Mouse (Mus musculus): Measurements from ENCODE around the gene Prl3a1.

The Prl3a1 gene

DNA sequence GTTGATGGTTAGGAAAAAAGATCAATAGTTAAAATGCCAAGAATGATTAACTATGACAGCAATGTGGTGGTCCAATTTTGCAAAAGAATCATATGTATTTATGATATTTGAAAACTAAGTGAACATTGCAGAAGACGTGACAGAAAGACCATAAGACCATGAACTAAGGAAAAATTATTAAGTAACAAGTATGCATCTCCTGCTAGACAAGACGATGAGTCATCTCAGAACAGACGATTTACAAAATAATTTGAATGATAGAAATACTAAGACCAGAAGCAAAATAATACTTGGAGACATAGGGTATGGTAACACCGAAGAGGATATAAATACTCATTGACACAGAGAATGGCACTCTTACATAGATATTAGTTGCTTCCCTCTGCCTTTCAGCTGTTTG lies at the start of gene Prl3a1:
Gene Prl3a1, plus strand, starts transcription at position 301 of the 400 bp plus-strand sequence.
- DNase-seq (ENCODE audit: low read depth in 1 of 2, low spot score in 2 of 2): no peak

DNA sequence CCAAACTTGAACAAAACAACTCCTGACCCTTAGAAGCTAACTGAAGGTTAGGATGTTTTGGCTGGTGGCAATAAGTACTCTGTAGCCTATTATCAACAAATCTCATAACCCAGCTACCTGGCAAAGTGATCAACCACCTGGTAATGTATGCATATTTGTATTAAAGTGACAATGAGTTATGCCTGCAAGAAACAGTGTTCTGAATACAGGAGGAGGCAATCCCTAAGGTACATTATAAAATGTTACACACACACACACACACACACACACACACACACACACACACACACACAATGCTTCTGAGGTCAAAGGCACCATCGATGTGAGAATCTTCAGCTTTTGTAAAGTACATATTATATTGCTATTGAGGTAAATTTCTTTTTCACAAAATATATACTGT lies 17.7 kb upstream of the Prl3a1 start, which contains the start of gene Prl3b1:
Gene Prl3b1, plus strand, starts transcription at position 301 of the 400 bp plus-strand sequence.
- no peak for DNase-seq (ENCODE audit: low read depth in 1 of 2, low spot score in 2 of 2)

DNA sequence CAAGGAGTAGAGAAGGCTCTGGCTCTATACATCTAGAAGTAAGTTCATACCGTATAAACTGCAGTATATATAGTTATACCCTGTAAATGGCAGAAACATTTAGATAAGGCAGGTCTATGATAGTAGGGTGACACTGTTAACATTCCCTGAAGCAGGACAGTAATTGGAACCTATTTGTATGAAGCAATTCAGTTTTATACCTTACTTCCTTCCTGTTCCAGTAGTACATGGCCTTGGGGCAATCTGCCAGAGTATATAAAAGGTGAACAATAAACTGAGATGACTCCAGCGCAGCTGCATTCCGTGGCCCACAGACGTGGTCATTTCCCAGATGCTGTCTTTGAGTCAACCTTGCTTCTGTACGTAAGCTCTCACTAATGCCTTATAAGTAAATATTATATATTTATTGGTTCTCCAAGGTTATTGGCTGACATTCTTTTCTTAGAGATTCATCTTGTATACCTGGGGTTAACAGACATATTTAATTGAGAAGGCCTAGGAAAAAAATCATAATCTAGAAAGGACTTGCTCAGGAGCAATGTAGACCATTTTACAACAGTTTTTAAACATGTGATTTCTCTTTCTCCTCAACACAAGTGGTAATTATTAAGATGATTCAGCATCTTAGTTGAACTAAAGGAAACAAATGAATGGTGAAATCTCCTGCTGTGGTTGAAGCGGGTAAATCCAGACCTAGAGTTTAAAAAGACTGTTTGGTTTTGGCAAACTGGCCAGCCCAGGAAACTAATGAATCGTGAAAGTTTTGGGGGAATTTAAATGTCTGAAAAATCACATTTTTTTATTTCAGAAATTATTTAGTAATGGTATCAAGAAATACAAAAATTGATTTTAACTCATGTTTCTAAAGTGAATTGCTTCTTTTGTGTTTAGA lies 53.3 kb downstream of the Prl3a1 start, which contains the start of gene Prl6a1:
Gene Prl6a1, plus strand, starts transcription at position 294 of the 892 bp plus-strand sequence.
- no peak for DNase-seq (ENCODE audit: low read depth in 1 of 2, low spot score in 2 of 2)

All from monocyte, adult 2 months (primary cell).